13 mouse cellular contexts compared by ENCODE assay signal in genomic region chrX:143897363-143898285, GRCm38 (mm10). TPM values are rescaled to one million over a fixed set of nuclear protein-coding genes. Genes with fewer than 3 reads are reported as not detected.
DNase-seq lines count a peak whose midpoint lies in the region; ATAC-seq and TF ChIP-seq lines count a peak whose summit lies in the region.
"Had no signal": no experiment of that assay in that cellular context is flagged by ENCODE, and none has a peak within 500 bp of the region (broad histone marks: within the 10 kb centered on the region; RNA-seq: fewer than 3 reads in every experiment).

No protein-coding gene starts in this region.

- no peaks in the 10 kb centered on the region for H3K4me1 ChIP-seq in neural tube, embryonic 11.5 days (ENCODE audit: control insufficient read depth, insufficient read depth, low read length)
- 0 out of 2 replicates have a peak, but pooled peaks cover 3% of the 10 kb centered on the region for H3K4me1 ChIP-seq in neural tube, embryonic 15.5 days
- H3K4me1 ChIP-seq in hindbrain, embryonic 10.5 days (replicated peaks) = 0 out of 2 replicates have a peak, but pooled peaks cover 2% of the 10 kb centered on the region
- H3K4me1 ChIP-seq in thymus, adult 2 months (replicated peaks; ENCODE audit: control insufficient read depth, insufficient read depth, low read length) = no peaks in the 10 kb centered on the region
- H3K4me1 ChIP-seq: liver, embryonic 13.5 days had no signal

- DNase-seq in frontal cortex, postnatal 25 days (ENCODE audit: low spot score in 2 of 2) = no peak
- DNase-seq in neural tube, embryonic 11.5 days (ENCODE audit: low spot score) = no peak
- DNase-seq in hindbrain, embryonic 10.5 days (ENCODE audit: low spot score) = no peak
- DNase-seq in adrenal gland, postnatal 14 days = no peak
- no peak for DNase-seq in thymus, adult 2 months
- DNase-seq: heart, adult 11 months; kidney, adult 11 months; liver, embryonic 13.5 days; lung, postnatal 14 days; thymus, postnatal 36 days had no signal

- no peaks in the 10 kb centered on the region for H3K36me3 ChIP-seq in neural tube, embryonic 11.5 days (ENCODE audit: control insufficient read depth, insufficient read depth, low read length)
- H3K36me3 ChIP-seq in neural tube, embryonic 15.5 days = no peaks in the 10 kb centered on the region
- no peaks in the 10 kb centered on the region for H3K36me3 ChIP-seq in hindbrain, embryonic 10.5 days
- no peaks in the 10 kb centered on the region for H3K36me3 ChIP-seq in thymus, adult 2 months (ENCODE audit: control insufficient read depth, insufficient read depth, low read length)
- H3K36me3 ChIP-seq: liver, embryonic 13.5 days had no signal

- H3K9me3 ChIP-seq in neural tube, embryonic 11.5 days (ENCODE audit: control insufficient read depth, low read length) = no peaks in the 10 kb centered on the region
- no peaks in the 10 kb centered on the region for H3K9me3 ChIP-seq in neural tube, embryonic 15.5 days (replicated peaks)
- no peaks in the 10 kb centered on the region for H3K9me3 ChIP-seq in hindbrain, embryonic 10.5 days
- H3K9me3 ChIP-seq: liver, embryonic 13.5 days had no signal

- H3K4me2 ChIP-seq in neural tube, embryonic 11.5 days (ENCODE audit: low read depth) = no peak overlapping the region
- H3K4me2 ChIP-seq in neural tube, embryonic 15.5 days = no peak overlapping the region
- H3K4me2 ChIP-seq: liver, embryonic 13.5 days had no signal

- no peaks in the 10 kb centered on the region for H3K27me3 ChIP-seq in neural tube, embryonic 11.5 days (ENCODE audit: control insufficient read depth, insufficient read depth, low read length)
- 0 out of 2 replicates have a peak, but pooled peaks cover 4% of the 10 kb centered on the region for H3K27me3 ChIP-seq in neural tube, embryonic 15.5 days (replicated peaks)
- peaks cover 13% of the 10 kb centered on the region for H3K27me3 ChIP-seq in hindbrain, embryonic 10.5 days (ENCODE audit: insufficient read depth, poor library complexity, severe bottlenecking)
- no peaks in the 10 kb centered on the region for H3K27me3 ChIP-seq in thymus, adult 2 months (ENCODE audit: control insufficient read depth, insufficient read depth, low read length)
- H3K27me3 ChIP-seq: liver, embryonic 13.5 days had no signal

- ATAC-seq in frontal cortex, adult (ENCODE audit: low TSS enrichment) = 0 out of 2 replicates have a peak, but pooled peaks have one; percentile 47
- ATAC-seq in neural tube, embryonic 11.5 days (ENCODE audit: insufficient read depth, low FRiP score, low TSS enrichment) = no peak
- no peak for ATAC-seq in neural tube, embryonic 15.5 days (ENCODE audit: low FRiP score)

- H3K4me3 ChIP-seq in neural tube, embryonic 11.5 days (ENCODE audit: low read depth, low read length) = no peak overlapping the region
- H3K4me3 ChIP-seq in neural tube, embryonic 15.5 days (replicated peaks) = no peak overlapping the region
- no peak overlapping the region for H3K4me3 ChIP-seq in hindbrain, embryonic 10.5 days
- H3K4me3 ChIP-seq in thymus, adult 2 months (ENCODE audit: control insufficient read depth, insufficient read depth, low read length) = no peak overlapping the region
- H3K4me3 ChIP-seq: liver, embryonic 13.5 days had no signal

- no peak for TF ChIP-seq POLR2A in thymus, adult 2 months (IDR thresholded peaks at IDR 0.05; ENCODE audit: control insufficient read depth, extremely low read depth, insufficient read depth, low read length, poor library complexity)

- H3K27ac ChIP-seq in neural tube, embryonic 11.5 days (ENCODE audit: low read depth, low read length) = peak overlapping the region; percentile 42; the same call in 1 of the 2 replicates
- H3K27ac ChIP-seq in neural tube, embryonic 15.5 days (replicated peaks) = no peak overlapping the region; the same call in 1 of the 2 replicates
- peak overlapping the region; percentile 40; the same call in 1 of the 2 replicates for H3K27ac ChIP-seq in hindbrain, embryonic 10.5 days
- no peak overlapping the region for H3K27ac ChIP-seq in thymus, adult 2 months (ENCODE audit: control insufficient read depth, insufficient read depth, low read length)
- H3K27ac ChIP-seq: liver, embryonic 13.5 days had no signal

- H3K9ac ChIP-seq in neural tube, embryonic 11.5 days (ENCODE audit: low read length) = no peak overlapping the region
- H3K9ac ChIP-seq in neural tube, embryonic 15.5 days (replicated peaks) = no peak overlapping the region
- H3K9ac ChIP-seq: liver, embryonic 13.5 days had no signal

- 63% methylated on average over 7 of the region's 7 CpGs for WGBS in neural tube, embryonic 11.5 days
- WGBS in neural tube, embryonic 15.5 days = 43% methylated on average over 7 of the region's 7 CpGs
- 74% methylated on average over 7 of the region's 7 CpGs for WGBS in hindbrain, embryonic 10.5 days
- 80% methylated on average over 7 of the region's 7 CpGs for WGBS in thymus, adult 2 months

- no peak for TF ChIP-seq CTCF in thymus, adult 2 months (IDR thresholded peaks at IDR 0.05; ENCODE audit: borderline replicate concordance, control insufficient read depth, extremely low read depth, insufficient read depth, low read length, poor library complexity)

RNA-seq across cellular contexts. Expression of gene Dcx, which starts 35.5 kb away (rescaled TPM):
- polyA plus RNA-seq in neural tube, embryonic 11.5 days (2014; fragmentation: Nextera tagmentation; extraction: Ambion mirVana) = 160 and 182 TPM in 2 replicates
- 220 and 254 TPM in 2 replicates for polyA plus RNA-seq in neural tube, embryonic 15.5 days (2015; fragmentation: Nextera tagmentation; extraction: Ambion mirVana)
- polyA plus RNA-seq in hindbrain, embryonic 10.5 days (2016; fragmentation: Nextera tagmentation; extraction: Ambion mirVana) = 39.7 and 94.6 TPM in 2 replicates
- total RNA-seq in adrenal gland, postnatal 14 days (2021) = 0.93 and 1.2 TPM in 2 replicates
- 0.05 and 0.09 TPM in 2 replicates for polyA plus RNA-seq in thymus, adult 2 months (2012; rRNA removed)
- total RNA-seq: heart, postnatal 25 days had no signal

Comparison
In these comparisons a context has a peak if more than half of its experiments do, and no peak if none do; other contexts are left out.
1. H3K27ac ChIP-seq: peak in neural tube, embryonic 11.5 days (single experiment) and hindbrain, embryonic 10.5 days (single experiment); none in neural tube, embryonic 15.5 days (single experiment) and thymus, adult 2 months (single experiment).
2. RNA of gene Dcx, which starts 35.5 kb away (polyA plus RNA-seq): 220 to 254 TPM in neural tube, embryonic 15.5 days, 160 to 182 TPM in neural tube, embryonic 11.5 days and 39.7 to 94.6 TPM in hindbrain, embryonic 10.5 days; 0.05 to 0.09 TPM in thymus, adult 2 months; every median in the first group is over 10 times any median in the second.